Mouse (Mus musculus) ES-Bruce4 (cell line): ENCODE data around the gene Ppp4r4.

ENCODE experiments used
- CTCF ChIP-seq: IDR thresholded peaks from one replicate; pipeline ENCODE4 v1.8.1; 2011; ENCODE audit warnings: low read depth, low read length
- EP300 ChIP-seq: IDR thresholded peaks from 2 replicates; pipeline ENCODE4 v1.6.1; 2011; ENCODE audit warnings: low read depth, low read length; ENCODE audit not compliant: insufficient read depth

DNA sequence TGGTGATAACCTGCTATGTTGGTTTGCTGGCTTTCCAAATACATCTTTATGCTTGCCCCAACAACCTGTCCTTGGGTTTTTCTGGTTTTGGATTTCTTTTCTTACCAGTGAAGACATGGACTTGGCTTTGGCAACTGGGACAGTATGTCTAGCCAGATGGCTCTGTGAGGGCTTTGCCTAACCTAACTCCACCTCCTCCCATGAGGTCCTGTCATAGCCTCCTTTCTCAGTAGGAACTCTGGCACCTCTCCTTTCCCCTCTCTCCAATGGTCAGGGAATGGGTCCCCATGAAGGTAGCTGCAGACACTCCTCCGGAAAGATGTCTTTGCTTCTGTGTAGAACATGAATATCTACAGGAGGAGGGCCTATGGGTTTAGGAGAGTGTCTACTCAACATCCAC is 45.4 kb upstream of the Ppp4r4 start:
- TF ChIP-seq EP300 (no peak), CTCF (no peak)
